Mouse (Mus musculus): ENCODE results near the gene Unc45b. TPM values are rescaled to one million over a fixed set of nuclear protein-coding genes. Genes with fewer than 3 reads are reported as not detected.

Unc45b gene
- 100 to 1,000 TPM; 182 to 201 TPM for total RNA-seq (2021)

- no peak for DNase-seq
- intact Hi-C loops (cut with DNase I): no loop called here
Measured at GRCm38 (mm10) chr11:82910250-82910649, at the start of gene Unc45b. Unc45b (plus strand) TSS chr11:82910550.

- intact Hi-C loops (cut with DNase I): no loop called here
- DNase-seq: no peak
Measured at GRCm38 (mm10) chr11:82860759-82861158, 49.6 kb upstream of the Unc45b start.

- intact Hi-C loops (cut with DNase I): no loop called here
- no peak for DNase-seq
Measured at GRCm38 (mm10) chr11:82861558-82861957, 48.8 kb upstream of the Unc45b start.

- DNase-seq: no peak
- intact Hi-C loops (cut with DNase I): no loop called here
Measured at GRCm38 (mm10) chr11:82862638-82863037, 47.7 kb upstream of the Unc45b start.

GRCm38 (mm10) chr11:82863059-82863458 is 47.3 kb upstream of the Unc45b start:
- DNase-seq: no peak
- intact Hi-C loops (cut with DNase I): no loop called here

- intact Hi-C loops (cut with DNase I): no loop called here
- no peak for DNase-seq
Measured at GRCm38 (mm10) chr11:82863488-82863931, 46.8 kb upstream of the Unc45b start.

- intact Hi-C loops (cut with DNase I): no loop called here
- DNase-seq: no peak
Measured at GRCm38 (mm10) chr11:82865957-82866356, 44.4 kb upstream of the Unc45b start.

- intact Hi-C loops (cut with DNase I): no loop called here
- DNase-seq: no peak
Measured at GRCm38 (mm10) chr11:82866850-82867564, 43.3 kb upstream of the Unc45b start.

GRCm38 (mm10) chr11:82867956-82868355 is 42.4 kb upstream of the Unc45b start:
- intact Hi-C loops (cut with DNase I): no loop called here
- no peak for DNase-seq

- no peak for DNase-seq
- intact Hi-C loops (cut with DNase I): loop anchor here (5.0 kb wide), 1 partner anchor 122 kb away; no protein-coding TSS in a partner anchor
Measured at GRCm38 (mm10) chr11:82869506-82870172, 40.7 kb upstream of the Unc45b start.

- intact Hi-C loops (cut with DNase I): loop anchor here (1.0 to 5.0 kb wide), 3 partner anchors 50 to 123 kb away; partner anchors contain the start of genes Cct6b and Zfp830
- DNase-seq: peak; percentile 60 to 71
Measured at GRCm38 (mm10) chr11:82870173-82871030, 39.9 kb upstream of the Unc45b start.

GRCm38 (mm10) chr11:82871031-82871446 is 39.3 kb upstream of the Unc45b start, which contains the start of gene Rffl:
Rffl (minus strand) TSS chr11:82871210.
- intact Hi-C loops (cut with DNase I): loop anchor here (1.0 to 5.0 kb wide), 3 partner anchors 51 to 124 kb away; partner anchors contain the start of genes Cct6b and Zfp830
- peak; percentile 94 to 99 for DNase-seq

- intact Hi-C loops (cut with DNase I): loop anchor here (5.0 kb wide), 1 partner anchor 128 kb away; no protein-coding TSS in a partner anchor
- DNase-seq: no peak
Measured at GRCm38 (mm10) chr11:82874924-82875323, 35.4 kb upstream of the Unc45b start.

GRCm38 (mm10) chr11:82875631-82876030 is 34.7 kb upstream of the Unc45b start:
- DNase-seq: no peak
- intact Hi-C loops (cut with DNase I): no loop called here

- DNase-seq: no peak
- intact Hi-C loops (cut with DNase I): no loop called here
Measured at GRCm38 (mm10) chr11:82877726-82878344, 32.5 kb upstream of the Unc45b start.

- intact Hi-C loops (cut with DNase I): no loop called here
- no peak for DNase-seq
Measured at GRCm38 (mm10) chr11:82883180-82883579, 27.2 kb upstream of the Unc45b start.

- intact Hi-C loops (cut with DNase I): no loop called here
- no peak for DNase-seq
Measured at GRCm38 (mm10) chr11:82886559-82886958, 23.8 kb upstream of the Unc45b start.

GRCm38 (mm10) chr11:82888491-82888946 is 21.8 kb upstream of the Unc45b start:
- intact Hi-C loops (cut with DNase I): no loop called here
- DNase-seq: no peak

- DNase-seq: no peak
- intact Hi-C loops (cut with DNase I): loop anchor here (1.0 to 2.0 kb wide), 4 partner anchors 71 to 654 kb away; no protein-coding TSS in a partner anchor
Measured at GRCm38 (mm10) chr11:82889524-82890341, 20.6 kb upstream of the Unc45b start.

Measured in heart, postnatal 36 days (tissue).